Mouse (Mus musculus) frontal cortex, postnatal 10 days (tissue): Measurements from ENCODE around the gene Fpr-rs6.

ENCODE experiments used
- DNase-seq, 2 experiments: peaks; one replicate each; pipeline ENCODE4 v3.0.0; 2022; ENCODE audit warnings: low spot score in 2 of 2, mixed read lengths in 1 of 2

Gene Fpr-rs6

DNA sequence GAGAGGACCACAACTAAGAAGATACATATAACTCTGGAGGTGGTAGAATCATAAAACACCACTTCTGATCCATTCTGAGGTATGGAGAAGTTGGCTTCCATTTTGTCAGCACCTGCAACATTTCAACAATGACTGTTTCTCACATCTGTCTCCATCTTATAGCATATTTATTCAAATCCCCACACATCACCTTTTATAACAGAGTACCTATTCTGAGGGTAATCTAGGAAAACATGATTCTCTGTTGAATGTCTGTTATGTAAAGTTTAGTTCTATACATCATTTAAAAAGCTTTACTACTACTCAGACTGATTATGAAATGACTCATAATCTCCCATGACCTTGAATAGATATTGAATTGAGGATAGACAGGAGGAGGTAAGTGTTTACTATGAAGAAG lies at the start of gene Fpr-rs6:
TSS of gene Fpr-rs6 (minus strand) at position 101 of the 400 bp plus-strand sequence.
- DNase-seq, result no peak
